Mouse (Mus musculus): Measurements from ENCODE around the gene Cdadc1. TPM values are rescaled to one million over a fixed set of nuclear protein-coding genes. Genes with fewer than 3 reads are reported as not detected.

The Cdadc1 gene
- polyA plus RNA-seq, 1 experiment from 2014 or later = 36.9 TPM

DNA sequence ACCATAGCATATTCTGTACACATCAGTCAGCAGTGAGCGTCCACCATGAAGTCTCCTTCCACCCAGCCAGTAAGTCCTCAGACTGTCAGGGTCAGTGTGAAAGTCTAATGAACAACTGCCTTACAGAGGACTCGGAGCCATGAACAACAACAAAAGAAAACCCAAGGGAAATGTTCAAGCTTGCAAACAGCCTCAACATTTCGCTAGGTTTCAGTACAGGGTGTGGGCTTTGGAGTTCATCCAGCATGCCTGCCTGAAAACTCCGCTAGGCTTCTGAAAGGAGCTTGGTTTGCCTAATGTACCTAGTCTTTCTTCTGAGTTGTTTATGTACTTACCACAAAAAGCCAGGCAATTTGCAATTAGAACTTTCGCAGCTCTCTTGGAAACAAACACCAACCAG, 53.8 kb downstream of the Cdadc1 start:
- Histone ChIP-seq H3K9ac (ENCODE audit: low read length) (no peak overlapping the region), H3K27me3 (ENCODE audit: control insufficient read depth, insufficient read depth, low read length) (no peaks in the 10 kb centered on the region), H3K27ac (replicated peaks in 1 of 2; ENCODE audit: control insufficient read depth in 1 of 2, insufficient read depth in 1 of 2, low read depth in 2 of 2, low read length in 2 of 2) (no peak overlapping the region), H3K4me3 (ENCODE audit: control insufficient read depth in 1 of 2, insufficient read depth in 1 of 2, low read depth in 1 of 2, low read length in 2 of 2) (no peak overlapping the region), H3K4me2 (ENCODE audit: low read length) (no peak overlapping the region), H3K9me3 (ENCODE audit: control insufficient read depth, low read length) (no peaks in the 10 kb centered on the region), H3K36me3 (ENCODE audit: control insufficient read depth, insufficient read depth, low read length) (0 out of 2 replicates have a peak, but pooled peaks cover 11% of the 10 kb centered on the region), H3K4me1 (ENCODE audit: control insufficient read depth in 2 of 2, insufficient read depth in 2 of 2, low read length in 2 of 2) (no peaks in the 10 kb centered on the region)
- ATAC-seq (ENCODE audit: insufficient number of reproducible peaks, insufficient read depth, low FRiP score, low read depth) = no peak
- WGBS = 74% methylated on average over 5 of the region's 5 CpGs

DNA sequence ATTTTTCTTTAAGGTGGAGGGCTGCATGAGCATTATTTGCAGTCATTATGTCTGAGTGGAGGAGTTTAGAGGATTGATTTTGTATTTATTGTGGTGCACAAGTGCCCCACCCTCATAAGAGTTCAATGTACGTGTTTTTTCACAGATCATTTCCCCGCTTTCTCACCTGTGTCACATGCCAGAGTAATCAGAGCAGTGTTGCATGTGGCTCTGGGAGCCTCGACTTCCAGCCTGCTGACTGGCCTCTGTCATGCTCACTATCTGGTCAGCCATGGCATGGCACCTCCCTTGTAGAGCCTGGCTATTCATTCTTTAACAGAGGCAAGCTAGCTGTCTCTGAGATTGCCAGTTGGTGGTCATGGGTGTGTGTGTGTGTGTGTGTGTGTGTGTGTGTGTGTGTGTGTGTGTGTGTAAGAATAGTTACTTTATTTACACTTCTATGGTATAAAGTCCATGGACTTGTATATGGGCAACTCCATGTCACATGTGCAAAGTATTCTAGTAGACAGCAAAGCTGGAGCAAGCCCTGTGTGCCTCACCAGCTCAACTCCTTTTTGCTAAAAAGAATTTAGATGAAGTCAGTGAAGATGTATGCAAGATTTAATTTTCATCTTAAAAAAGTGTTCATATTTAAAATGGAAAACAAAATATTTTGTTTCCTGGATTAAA, 54.5 kb downstream of the Cdadc1 start:
- H3K4me2 ChIP-seq (ENCODE audit: low read length) = no peak overlapping the region
- H3K27me3 ChIP-seq (ENCODE audit: control insufficient read depth, insufficient read depth, low read length) = no peaks in the 10 kb centered on the region
- no peak overlapping the region for H3K27ac ChIP-seq (replicated peaks in 1 of 2; ENCODE audit: control insufficient read depth in 1 of 2, insufficient read depth in 1 of 2, low read depth in 2 of 2, low read length in 2 of 2)
- H3K9ac ChIP-seq (ENCODE audit: low read length) = no peak overlapping the region
- ATAC-seq (ENCODE audit: insufficient number of reproducible peaks, insufficient read depth, low FRiP score, low read depth) = no peak
- H3K9me3 ChIP-seq (ENCODE audit: control insufficient read depth, low read length) = no peaks in the 10 kb centered on the region
- no peaks in the 10 kb centered on the region for H3K4me1 ChIP-seq (ENCODE audit: control insufficient read depth in 2 of 2, insufficient read depth in 2 of 2, low read length in 2 of 2)
- WGBS = 66% methylated on average over 3 of the region's 3 CpGs
- 0 out of 2 replicates have a peak, but pooled peaks cover 11% of the 10 kb centered on the region for H3K36me3 ChIP-seq (ENCODE audit: control insufficient read depth, insufficient read depth, low read length)
- H3K4me3 ChIP-seq (ENCODE audit: control insufficient read depth in 1 of 2, insufficient read depth in 1 of 2, low read depth in 1 of 2, low read length in 2 of 2) = no peak overlapping the region

DNA sequence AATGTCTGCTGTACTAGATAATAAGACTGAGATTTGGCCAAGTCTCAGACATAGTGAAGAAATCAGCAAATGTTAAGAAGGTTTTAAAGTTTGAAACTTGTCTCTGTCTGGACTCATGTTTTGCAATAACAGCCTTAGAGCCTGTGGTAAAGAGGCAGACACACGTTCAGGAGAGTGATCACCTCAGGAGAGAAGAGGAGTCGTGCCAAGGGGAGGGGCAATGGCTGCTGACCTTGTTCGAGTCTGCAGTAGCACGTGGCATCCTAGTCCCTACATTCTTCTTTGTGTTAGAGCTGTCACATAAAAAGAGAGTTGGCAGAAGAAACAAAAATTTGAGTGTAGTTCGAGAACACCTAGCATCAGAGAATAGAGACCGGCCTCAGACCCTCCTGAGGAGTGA, 57.0 kb downstream of the Cdadc1 start:
- H3K9me3 ChIP-seq (ENCODE audit: control insufficient read depth, low read length) = no peaks in the 10 kb centered on the region
- H3K27ac ChIP-seq (replicated peaks in 1 of 2; ENCODE audit: control insufficient read depth in 1 of 2, insufficient read depth in 1 of 2, low read depth in 2 of 2, low read length in 2 of 2) = no peak overlapping the region
- H3K27me3 ChIP-seq (ENCODE audit: control insufficient read depth, insufficient read depth, low read length) = no peaks in the 10 kb centered on the region
- 0 out of 2 replicates have a peak, but pooled peaks cover 5% of the 10 kb centered on the region for H3K36me3 ChIP-seq (ENCODE audit: control insufficient read depth, insufficient read depth, low read length)
- no peaks in the 10 kb centered on the region for H3K4me1 ChIP-seq (ENCODE audit: control insufficient read depth in 2 of 2, insufficient read depth in 2 of 2, low read length in 2 of 2)
- ATAC-seq (ENCODE audit: insufficient number of reproducible peaks, insufficient read depth, low FRiP score, low read depth) = no peak
- no peak overlapping the region for H3K9ac ChIP-seq (ENCODE audit: low read length)
- 84% methylated on average over 6 of the region's 6 CpGs for WGBS
- no peak overlapping the region for H3K4me3 ChIP-seq (ENCODE audit: control insufficient read depth in 1 of 2, insufficient read depth in 1 of 2, low read depth in 1 of 2, low read length in 2 of 2)
- H3K4me2 ChIP-seq (ENCODE audit: low read length) = no peak overlapping the region

DNA sequence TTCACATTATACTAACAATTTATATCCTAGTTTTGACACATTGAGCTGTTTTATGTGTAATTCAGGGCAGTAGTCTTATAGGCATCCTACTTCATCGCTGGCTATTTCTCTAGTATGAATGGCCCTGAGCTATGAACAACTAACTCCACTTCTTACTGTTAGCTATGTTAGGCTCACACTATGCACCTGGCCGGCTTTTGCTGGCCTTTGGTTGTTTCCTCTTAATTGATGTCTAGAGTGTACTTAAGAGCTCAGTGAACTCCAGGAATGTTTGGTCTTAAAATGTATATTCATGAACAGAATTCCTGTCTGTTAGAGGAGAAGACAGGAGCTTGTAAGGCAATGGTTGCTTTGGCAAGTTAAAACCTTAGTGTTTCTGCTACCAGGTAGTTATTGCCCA, 57.5 kb downstream of the Cdadc1 start:
- no peak overlapping the region for H3K27ac ChIP-seq (replicated peaks in 1 of 2; ENCODE audit: control insufficient read depth in 1 of 2, insufficient read depth in 1 of 2, low read depth in 2 of 2, low read length in 2 of 2)
- no peak overlapping the region for H3K4me3 ChIP-seq (ENCODE audit: control insufficient read depth in 1 of 2, insufficient read depth in 1 of 2, low read depth in 1 of 2, low read length in 2 of 2)
- no peaks in the 10 kb centered on the region for H3K4me1 ChIP-seq (ENCODE audit: control insufficient read depth in 2 of 2, insufficient read depth in 2 of 2, low read length in 2 of 2)
- ATAC-seq (ENCODE audit: insufficient number of reproducible peaks, insufficient read depth, low FRiP score, low read depth) = no peak
- H3K4me2 ChIP-seq (ENCODE audit: low read length) = no peak overlapping the region
- H3K9ac ChIP-seq (ENCODE audit: low read length) = no peak overlapping the region
- 88% methylated on average over 2 of the region's 2 CpGs for WGBS
- H3K9me3 ChIP-seq (ENCODE audit: control insufficient read depth, low read length) = no peaks in the 10 kb centered on the region
- 0 out of 2 replicates have a peak, but pooled peaks cover 5% of the 10 kb centered on the region for H3K36me3 ChIP-seq (ENCODE audit: control insufficient read depth, insufficient read depth, low read length)
- H3K27me3 ChIP-seq (ENCODE audit: control insufficient read depth, insufficient read depth, low read length) = no peaks in the 10 kb centered on the region

DNA sequence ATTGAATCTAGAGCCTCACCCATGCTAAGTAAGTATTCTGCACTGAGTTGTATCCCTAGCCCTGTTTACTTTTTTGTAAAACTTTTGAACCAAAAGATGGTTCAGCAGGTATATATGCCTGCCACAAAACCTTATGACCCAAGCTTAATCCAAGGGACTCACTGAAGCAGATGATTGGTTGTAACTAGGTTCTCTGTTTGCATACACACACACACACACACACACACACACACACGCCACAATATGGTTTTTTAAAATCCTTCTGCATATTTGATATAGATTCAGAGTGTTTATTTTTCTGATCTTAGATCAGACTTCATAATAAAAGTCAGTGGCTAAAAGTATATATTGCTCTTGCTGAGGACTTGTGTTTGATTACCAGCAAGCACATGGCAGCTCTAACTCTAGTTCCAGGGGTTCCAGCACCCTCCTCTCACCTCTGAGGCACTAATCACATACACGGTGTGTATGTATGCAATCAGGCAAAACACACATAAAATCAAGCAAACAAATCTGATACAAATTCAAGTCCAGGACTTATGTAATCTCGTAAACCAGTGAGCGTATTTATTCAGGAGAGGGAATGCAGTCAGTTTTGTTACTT, 59.8 kb downstream of the Cdadc1 start:
- 86% methylated on average over 4 of the region's 4 CpGs for WGBS
- Histone ChIP-seq H3K4me3 (ENCODE audit: control insufficient read depth in 1 of 2, insufficient read depth in 1 of 2, low read depth in 1 of 2, low read length in 2 of 2) (no peak overlapping the region), H3K27me3 (ENCODE audit: control insufficient read depth, insufficient read depth, low read length) (no peaks in the 10 kb centered on the region), H3K36me3 (ENCODE audit: control insufficient read depth, insufficient read depth, low read length) (0 out of 2 replicates have a peak, but pooled peaks cover 5% of the 10 kb centered on the region), H3K9me3 (ENCODE audit: control insufficient read depth, low read length) (no peaks in the 10 kb centered on the region), H3K27ac (replicated peaks in 1 of 2; ENCODE audit: control insufficient read depth in 1 of 2, insufficient read depth in 1 of 2, low read depth in 2 of 2, low read length in 2 of 2) (no peak overlapping the region), H3K9ac (ENCODE audit: low read length) (no peak overlapping the region), H3K4me1 (ENCODE audit: control insufficient read depth in 2 of 2, insufficient read depth in 2 of 2, low read length in 2 of 2) (no peaks in the 10 kb centered on the region), H3K4me2 (ENCODE audit: low read length) (no peak overlapping the region)
- no peak for ATAC-seq (ENCODE audit: insufficient number of reproducible peaks, insufficient read depth, low FRiP score, low read depth)

DNA sequence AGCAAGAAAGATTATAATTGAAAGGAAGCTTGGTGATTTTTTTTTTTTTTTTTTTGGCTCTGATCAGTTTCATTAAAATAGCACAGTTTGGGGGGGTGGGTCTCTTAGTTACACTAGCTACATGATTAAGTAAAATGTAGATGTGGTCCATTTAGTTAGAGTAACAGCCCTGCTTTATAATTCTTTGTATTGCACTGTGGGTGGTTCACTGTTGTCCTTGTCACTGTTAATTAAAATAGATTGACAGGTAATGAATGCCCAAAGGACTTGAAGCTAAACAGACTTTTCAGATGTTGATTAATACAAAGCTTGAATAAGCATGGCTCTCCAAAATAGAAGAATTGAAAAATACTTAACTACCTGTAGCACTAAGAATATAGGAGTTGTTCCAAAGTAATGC, 63.9 kb downstream of the Cdadc1 start:
- H3K4me2 ChIP-seq (ENCODE audit: low read length) = no peak overlapping the region
- no peaks in the 10 kb centered on the region for H3K9me3 ChIP-seq (ENCODE audit: control insufficient read depth, low read length)
- H3K9ac ChIP-seq (ENCODE audit: low read length) = no peak overlapping the region
- H3K4me3 ChIP-seq (ENCODE audit: control insufficient read depth in 1 of 2, insufficient read depth in 1 of 2, low read depth in 1 of 2, low read length in 2 of 2) = no peak overlapping the region
- no peaks in the 10 kb centered on the region for H3K27me3 ChIP-seq (ENCODE audit: control insufficient read depth, insufficient read depth, low read length)
- H3K4me1 ChIP-seq (ENCODE audit: control insufficient read depth in 2 of 2, insufficient read depth in 2 of 2, low read length in 2 of 2) = no peaks in the 10 kb centered on the region
- no peak overlapping the region for H3K27ac ChIP-seq (replicated peaks in 1 of 2; ENCODE audit: control insufficient read depth in 1 of 2, insufficient read depth in 1 of 2, low read depth in 2 of 2, low read length in 2 of 2)
- ATAC-seq (ENCODE audit: insufficient number of reproducible peaks, insufficient read depth, low FRiP score, low read depth) = no peak
- H3K36me3 ChIP-seq (ENCODE audit: control insufficient read depth, insufficient read depth, low read length) = no peaks in the 10 kb centered on the region

DNA sequence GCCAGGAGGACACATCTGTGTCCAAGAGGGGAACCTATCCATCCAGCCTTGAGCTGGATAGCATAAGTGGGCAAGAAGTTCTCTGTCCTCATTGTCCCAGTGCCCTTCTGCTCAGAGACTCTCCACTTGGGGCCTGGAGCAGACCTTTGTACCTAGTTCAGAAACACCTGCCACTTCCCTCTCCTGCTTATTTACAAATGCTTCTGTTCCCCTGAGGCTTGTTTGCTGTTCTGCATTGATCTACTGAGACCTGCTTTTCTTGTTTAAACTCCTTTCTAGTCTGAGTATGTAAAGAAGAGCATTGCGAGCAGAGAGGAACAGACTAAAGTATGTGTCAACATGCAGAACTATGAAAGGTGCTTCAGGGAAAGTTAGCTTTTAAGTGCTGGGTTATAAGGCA, 64.8 kb downstream of the Cdadc1 start:
- Histone ChIP-seq H3K36me3 (ENCODE audit: control insufficient read depth, insufficient read depth, low read length) (no peaks in the 10 kb centered on the region), H3K27me3 (ENCODE audit: control insufficient read depth, insufficient read depth, low read length) (no peaks in the 10 kb centered on the region), H3K9me3 (ENCODE audit: control insufficient read depth, low read length) (no peaks in the 10 kb centered on the region), H3K4me3 (ENCODE audit: control insufficient read depth in 1 of 2, insufficient read depth in 1 of 2, low read depth in 1 of 2, low read length in 2 of 2) (no peak overlapping the region), H3K27ac (replicated peaks in 1 of 2; ENCODE audit: control insufficient read depth in 1 of 2, insufficient read depth in 1 of 2, low read depth in 2 of 2, low read length in 2 of 2) (no peak overlapping the region), H3K9ac (ENCODE audit: low read length) (no peak overlapping the region), H3K4me2 (ENCODE audit: low read length) (no peak overlapping the region), H3K4me1 (ENCODE audit: control insufficient read depth in 2 of 2, insufficient read depth in 2 of 2, low read length in 2 of 2) (no peaks in the 10 kb centered on the region)
- no peak for ATAC-seq (ENCODE audit: insufficient number of reproducible peaks, insufficient read depth, low FRiP score, low read depth)
- WGBS = 84% methylated on average over 1 of the region's 1 CpGs

DNA sequence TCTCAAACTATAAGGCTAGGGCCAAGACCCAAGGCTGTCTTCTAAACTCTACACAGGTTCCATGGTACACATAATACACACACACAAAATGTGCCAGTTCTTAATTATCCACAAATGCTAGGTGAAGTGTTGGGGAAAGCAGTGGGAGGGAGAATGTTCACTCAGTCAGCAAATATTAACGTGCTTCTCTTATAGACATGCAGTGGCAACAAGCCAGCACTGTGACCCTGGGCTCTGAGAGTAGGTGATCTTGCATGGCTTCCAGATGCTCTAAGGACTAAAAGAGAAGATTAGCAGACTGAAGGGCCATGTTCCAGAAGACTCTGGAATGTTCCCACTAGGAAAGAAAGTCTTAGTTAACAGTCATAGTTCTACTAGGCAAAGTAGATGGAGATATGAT, 67.0 kb downstream of the Cdadc1 start:
- Histone ChIP-seq H3K4me3 (ENCODE audit: control insufficient read depth in 1 of 2, insufficient read depth in 1 of 2, low read depth in 1 of 2, low read length in 2 of 2) (no peak overlapping the region), H3K27ac (replicated peaks in 1 of 2; ENCODE audit: control insufficient read depth in 1 of 2, insufficient read depth in 1 of 2, low read depth in 2 of 2, low read length in 2 of 2) (no peak overlapping the region), H3K27me3 (ENCODE audit: control insufficient read depth, insufficient read depth, low read length) (no peaks in the 10 kb centered on the region), H3K36me3 (ENCODE audit: control insufficient read depth, insufficient read depth, low read length) (no peaks in the 10 kb centered on the region), H3K4me1 (ENCODE audit: control insufficient read depth in 2 of 2, insufficient read depth in 2 of 2, low read length in 2 of 2) (no peaks in the 10 kb centered on the region), H3K9ac (ENCODE audit: low read length) (no peak overlapping the region), H3K4me2 (ENCODE audit: low read length) (no peak overlapping the region), H3K9me3 (ENCODE audit: control insufficient read depth, low read length) (no peaks in the 10 kb centered on the region)
- WGBS = 59% methylated on average over 1 of the region's 1 CpGs
- ATAC-seq (ENCODE audit: insufficient number of reproducible peaks, insufficient read depth, low FRiP score, low read depth) = no peak

Data from heart, embryonic 14.5 days (tissue).